Mouse (Mus musculus) midbrain, embryonic 15.5 days (tissue): Measurements from ENCODE around the gene Ranbp6. TPM values are rescaled to one million over a fixed set of nuclear protein-coding genes. Genes with fewer than 3 reads are reported as not detected.

ENCODE experiments used
- ATAC-seq: fragments of 200-750 bp; cut with Nextera tagmentation; replicated peaks from 2 replicates; pipeline ENCODE4 v1.8.0; 2017; ENCODE audit warnings: moderate TSS enrichment
- H3K27ac ChIP-seq: fragments of 300-500 bp; sonication (generic); 2 replicates; pipeline ENCODE4 v1.5.1; 2015; ENCODE audit warnings: mild to moderate bottlenecking, inconsistent platforms
- H3K27me3 ChIP-seq: fragments of 300-500 bp; sonication (generic); replicated peaks from 2 replicates; pipeline ENCODE4 v1.6.1; 2015; ENCODE audit warnings: inconsistent platforms
- H3K36me3 ChIP-seq: fragments of 300-500 bp; sonication (generic); replicated peaks from 2 replicates; pipeline ENCODE4 v1.6.1; 2015; ENCODE audit warnings: inconsistent platforms
- H3K4me1 ChIP-seq: fragments of 300-500 bp; sonication (generic); 2 replicates; pipeline ENCODE4 v1.6.1; 2015; ENCODE audit warnings: inconsistent platforms
- H3K4me2 ChIP-seq: fragments of 300-500 bp; sonication (generic); 2 replicates; pipeline ENCODE4 v1.6.1; 2015; ENCODE audit warnings: inconsistent platforms, mild to moderate bottlenecking, moderate library complexity
- H3K4me3 ChIP-seq: fragments of 300-500 bp; sonication (generic); 2 replicates; pipeline ENCODE4 v1.5.1; 2015; ENCODE audit warnings: mild to moderate bottlenecking, inconsistent platforms
- H3K9ac ChIP-seq: fragments of 300-500 bp; sonication (generic); 2 replicates; pipeline ENCODE4 v1.6.1; 2015; ENCODE audit warnings: mild to moderate bottlenecking, inconsistent platforms
- H3K9me3 ChIP-seq: fragments of 300-500 bp; sonication (generic); 2 replicates; pipeline ENCODE4 v1.6.1; 2016; ENCODE audit warnings: inconsistent platforms
- WGBS: fragments of 180-500 bp; shearing (Covaris S2); methylation state at CpG from one replicate; pipeline ENCODE4 v1.1.7; 2015; ENCODE audit warnings: mixed read lengths; 5-methylcytosine and 5-hydroxymethylcytosine counted together
- polyA plus RNA-seq: library from polyadenylated mRNA; unstranded; fragments of >200 nt; fragmentation: Nextera tagmentation; extraction: Ambion mirVana; gene quantifications from 2 replicates; pipeline ENCODE4 v1.2.1, GENCODE M21; 2015

Ranbp6 gene
- polyA plus RNA-seq, result 47.7 and 52.4 TPM in 2 replicates

- peak within 1 kb of the TSS; percentile 80 for H3K9ac ChIP-seq
- peak; percentile 97 for ATAC-seq
- peak within 1 kb of the TSS; percentile 78 for H3K27ac ChIP-seq
These were observed at the start of gene Ranbp6 for GRCm38 (mm10) chr19:29812581-29813460. Gene Ranbp6, minus strand, starts transcription at chr19:29812974.

GRCm38 (mm10) chr19:29860816-29861215 lies 48.0 kb upstream of the Ranbp6 start:
- no peaks in the 10 kb centered on the region for H3K4me1 ChIP-seq
- H3K27me3 ChIP-seq, result no peaks in the 10 kb centered on the region
- WGBS, result 93% methylated on average over 4 of the region's 4 CpGs
- ATAC-seq, result no peak
- no peak overlapping the region for H3K4me2 ChIP-seq
- H3K36me3 ChIP-seq, result no peaks in the 10 kb centered on the region
- no peak overlapping the region for H3K27ac ChIP-seq
- H3K9me3 ChIP-seq, result no peaks in the 10 kb centered on the region
- H3K4me3 ChIP-seq, result no peak overlapping the region
- no peak overlapping the region for H3K9ac ChIP-seq

More at GRCm38 (mm10) chr19:29812581-29813460, at the start of gene Ranbp6:
- Histone ChIP-seq H3K36me3 (peaks cover 18% of the 10 kb centered on the region), H3K4me3 (peak within 1 kb of the TSS; percentile 86), H3K27me3 (no peaks in the 10 kb centered on the region), H3K4me1 (peaks cover 40% of the 10 kb centered on the region), H3K9me3 (no peaks in the 10 kb centered on the region), H3K4me2 (peak within 1 kb of the TSS; percentile 85)
- WGBS, result under 1% methylated on average over 47 of the region's 47 CpGs

DNA sequence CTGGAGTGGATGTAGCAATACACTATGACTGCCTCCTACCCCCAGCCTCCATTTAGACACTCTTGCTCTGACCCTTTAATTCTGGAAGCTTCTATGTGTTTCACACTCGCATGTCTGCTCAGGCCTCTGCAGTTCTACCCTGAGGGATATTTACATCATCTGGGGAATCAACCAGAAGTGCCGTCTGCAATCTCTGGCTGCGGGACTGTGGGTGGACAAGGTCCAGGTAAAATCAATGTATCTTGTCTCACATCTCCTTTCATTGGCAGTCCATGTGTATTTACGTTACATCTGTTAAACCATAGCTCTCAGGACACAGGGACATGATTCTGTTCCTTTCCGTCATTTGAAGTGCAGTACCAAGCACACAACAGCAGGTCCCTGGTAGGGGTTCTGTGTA lies 44.5 kb upstream of the Ranbp6 start:
- no peaks in the 10 kb centered on the region for H3K27me3 ChIP-seq
- no peaks in the 10 kb centered on the region for H3K9me3 ChIP-seq
- H3K27ac ChIP-seq, result no peak overlapping the region
- H3K36me3 ChIP-seq, result no peaks in the 10 kb centered on the region
- no peak overlapping the region for H3K9ac ChIP-seq
- no peak for ATAC-seq
- H3K4me3 ChIP-seq, result no peak overlapping the region
- no peak overlapping the region for H3K4me2 ChIP-seq
- no peaks in the 10 kb centered on the region for H3K4me1 ChIP-seq
- WGBS, result 89% methylated on average over 5 of the region's 5 CpGs

DNA sequence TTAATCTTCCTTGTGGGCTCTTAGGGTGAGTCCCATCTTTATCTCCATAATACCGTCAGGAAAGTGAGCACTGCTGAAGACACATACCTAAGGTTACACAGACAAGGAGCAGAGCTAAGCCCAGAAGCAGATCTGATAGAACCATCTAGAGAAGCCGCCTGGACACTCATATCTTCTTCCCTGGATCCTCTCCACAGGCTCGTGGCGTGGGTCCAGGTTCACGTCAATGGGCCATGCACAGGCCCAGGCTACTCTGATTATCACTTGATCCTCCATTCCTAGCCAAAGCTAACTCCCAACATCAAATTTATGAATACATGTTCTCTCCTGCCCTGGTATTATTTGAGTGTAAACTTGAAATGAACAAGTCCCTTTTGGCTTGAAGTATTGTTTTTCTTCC lies 40.9 kb upstream of the Ranbp6 start:
- H3K27me3 ChIP-seq, result no peaks in the 10 kb centered on the region
- no peak for ATAC-seq
- no peaks in the 10 kb centered on the region for H3K36me3 ChIP-seq
- WGBS, result 96% methylated on average over 5 of the region's 5 CpGs
- no peak overlapping the region for H3K9ac ChIP-seq
- H3K4me2 ChIP-seq, result no peak overlapping the region
- H3K9me3 ChIP-seq, result no peaks in the 10 kb centered on the region
- no peak overlapping the region for H3K4me3 ChIP-seq
- no peaks in the 10 kb centered on the region; the same call in 1 of the 2 replicates for H3K4me1 ChIP-seq
- no peak overlapping the region for H3K27ac ChIP-seq

GRCm38 (mm10) chr19:29851036-29851690 lies 38.4 kb upstream of the Ranbp6 start:
- Histone ChIP-seq H3K4me3 (no peak overlapping the region), H3K4me2 (no peak overlapping the region), H3K9ac (no peak overlapping the region), H3K4me1 (no peaks in the 10 kb centered on the region; the same call in 1 of the 2 replicates), H3K36me3 (no peaks in the 10 kb centered on the region), H3K27ac (no peak overlapping the region), H3K27me3 (no peaks in the 10 kb centered on the region), H3K9me3 (no peaks in the 10 kb centered on the region)
- ATAC-seq, result no peak
- WGBS, result 29% methylated on average over 12 of the region's 12 CpGs

- no peak for ATAC-seq
- Histone ChIP-seq H3K4me1 (peaks cover 3% of the 10 kb centered on the region), H3K9me3 (no peaks in the 10 kb centered on the region), H3K27me3 (no peaks in the 10 kb centered on the region), H3K36me3 (no peaks in the 10 kb centered on the region), H3K9ac (no peak overlapping the region), H3K27ac (no peak overlapping the region), H3K4me3 (no peak overlapping the region), H3K4me2 (no peak overlapping the region)
- WGBS, result 86% methylated on average over 11 of the region's 11 CpGs
These were observed 37.3 kb upstream of the Ranbp6 start for GRCm38 (mm10) chr19:29849924-29850551.

DNA sequence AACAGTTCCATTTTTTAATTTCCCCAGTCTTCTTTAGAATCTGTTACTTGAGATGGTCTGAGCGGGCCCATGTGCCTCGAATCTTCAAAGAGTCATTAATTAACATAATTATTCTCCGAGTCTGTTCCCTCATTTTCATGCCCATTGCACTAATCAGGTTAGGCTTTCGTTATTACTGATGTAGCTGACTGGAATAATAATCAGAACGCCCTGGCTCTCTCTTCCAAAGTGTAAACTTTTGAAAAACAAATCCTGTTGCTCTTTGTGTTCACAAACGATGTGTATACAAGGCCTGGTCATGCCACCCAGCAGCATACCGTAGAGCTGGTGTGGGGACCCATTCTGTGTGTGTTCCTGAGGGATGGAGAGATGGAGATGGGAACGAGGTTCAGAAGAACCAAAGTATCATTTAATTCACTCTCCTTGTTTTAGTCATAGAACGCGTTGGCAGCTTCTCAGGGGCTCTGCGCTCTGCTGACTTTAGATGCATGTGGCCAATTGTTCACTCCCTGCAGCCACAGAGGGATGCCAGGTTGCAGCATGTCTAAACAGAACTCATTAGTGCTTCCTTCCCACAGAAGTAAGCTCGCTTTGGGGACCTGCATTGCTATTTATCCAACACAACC lies 31.4 kb upstream of the Ranbp6 start:
- 27% methylated on average over 12 of the region's 12 CpGs for WGBS
- Histone ChIP-seq H3K9me3 (no peaks in the 10 kb centered on the region), H3K4me3 (no peak overlapping the region), H3K27ac (peak overlapping the region; percentile 40), H3K36me3 (no peaks in the 10 kb centered on the region), H3K4me2 (no peak overlapping the region), H3K9ac (no peak overlapping the region), H3K27me3 (no peaks in the 10 kb centered on the region), H3K4me1 (peaks cover 20% of the 10 kb centered on the region)
- peak; percentile 80 for ATAC-seq

DNA sequence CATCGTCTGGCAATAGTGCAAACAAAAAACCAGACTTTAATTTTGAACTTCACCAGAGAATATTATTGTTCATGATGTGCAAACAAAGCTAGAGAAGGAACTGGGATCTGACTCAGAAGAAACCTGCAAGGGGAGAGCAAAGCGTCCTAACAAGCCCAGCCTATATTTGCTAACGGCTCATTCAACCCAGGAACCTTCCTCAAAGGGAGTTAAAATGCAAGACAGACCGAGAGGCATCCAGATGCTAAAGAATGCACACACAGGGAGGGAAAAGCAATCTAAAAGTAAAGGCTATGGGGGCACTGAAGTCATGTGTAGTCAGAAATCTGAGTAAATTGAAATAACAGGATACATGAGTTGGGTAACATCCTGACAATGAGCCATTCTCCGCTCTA lies 30.9 kb upstream of the Ranbp6 start:
- Histone ChIP-seq H3K27me3 (no peaks in the 10 kb centered on the region), H3K9me3 (no peaks in the 10 kb centered on the region), H3K4me3 (no peak overlapping the region), H3K27ac (0 out of 2 replicates have a peak overlapping the region, but pooled peaks have one; percentile 40), H3K4me1 (peaks cover 20% of the 10 kb centered on the region), H3K4me2 (no peak overlapping the region), H3K36me3 (no peaks in the 10 kb centered on the region), H3K9ac (no peak overlapping the region)
- peak; percentile 42 for ATAC-seq
- WGBS, result 18% methylated on average over 5 of the region's 5 CpGs

DNA sequence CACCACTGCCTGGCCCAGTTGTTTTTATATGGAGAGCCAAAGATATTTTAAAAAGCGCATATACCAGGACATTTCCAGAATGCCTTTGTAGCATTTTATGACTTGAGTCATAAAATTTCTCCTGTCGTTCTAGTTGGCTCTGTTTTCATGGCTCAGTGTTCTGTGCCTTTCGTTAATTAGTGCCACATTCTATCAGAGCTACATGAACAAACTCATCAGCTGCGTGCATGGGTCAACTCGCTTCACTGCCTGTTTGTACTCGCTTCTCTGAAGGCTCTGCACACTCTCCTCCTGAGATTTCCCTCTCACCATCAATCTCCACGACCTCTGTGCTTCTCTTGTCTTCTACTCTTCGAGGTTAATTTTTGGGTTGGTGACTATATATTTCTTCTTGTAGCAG lies 30.2 kb upstream of the Ranbp6 start:
- Histone ChIP-seq H3K36me3 (no peaks in the 10 kb centered on the region), H3K4me3 (no peak overlapping the region), H3K4me2 (no peak overlapping the region), H3K9me3 (no peaks in the 10 kb centered on the region), H3K4me1 (peaks cover 20% of the 10 kb centered on the region), H3K27me3 (no peaks in the 10 kb centered on the region), H3K27ac (0 out of 2 replicates have a peak overlapping the region, but pooled peaks have one; percentile 40), H3K9ac (no peak overlapping the region)
- 73% methylated on average over 8 of the region's 8 CpGs for WGBS
- ATAC-seq, result no peak

GRCm38 (mm10) chr19:29840642-29841041 lies 27.9 kb upstream of the Ranbp6 start:
- ATAC-seq, result no peak
- H3K36me3 ChIP-seq, result no peaks in the 10 kb centered on the region
- 88% methylated on average over 4 of the region's 4 CpGs for WGBS

GRCm38 (mm10) chr19:29838636-29839135 lies 25.9 kb upstream of the Ranbp6 start:
- H3K9ac ChIP-seq, result no peak overlapping the region
- no peak for ATAC-seq
- WGBS, result 80% methylated on average over 3 of the region's 3 CpGs

More at GRCm38 (mm10) chr19:29840642-29841041, 27.9 kb upstream of the Ranbp6 start:
- Histone ChIP-seq H3K27ac (no peak overlapping the region), H3K4me3 (no peak overlapping the region), H3K4me2 (no peak overlapping the region), H3K27me3 (no peaks in the 10 kb centered on the region), H3K4me1 (peaks cover 20% of the 10 kb centered on the region), H3K9me3 (no peaks in the 10 kb centered on the region), H3K9ac (no peak overlapping the region)

More at GRCm38 (mm10) chr19:29838636-29839135, 25.9 kb upstream of the Ranbp6 start:
- Histone ChIP-seq H3K36me3 (no peaks in the 10 kb centered on the region), H3K27me3 (no peaks in the 10 kb centered on the region), H3K27ac (no peak overlapping the region), H3K4me2 (no peak overlapping the region), H3K4me3 (no peak overlapping the region), H3K9me3 (no peaks in the 10 kb centered on the region), H3K4me1 (peaks cover 7% of the 10 kb centered on the region)
